Mouse (Mus musculus) monocyte, adult 5-6 weeks (primary cell): ENCODE data around the gene Mei4. TPM values are rescaled to one million over a fixed set of nuclear protein-coding genes. Genes with fewer than 3 reads are reported as not detected.

Source experiments
- ATAC-seq: fragments of 153-309, 156-312 bp; replicated peaks from 2 replicates; pipeline ENCODE4 v1.8.0; 2017; ENCODE audit warnings: mild to moderate bottlenecking; ENCODE audit not compliant: low TSS enrichment, insufficient number of reproducible peaks, severe bottlenecking, poor library complexity, low FRiP score
- total RNA-seq: library from RNA; stranded (forward); fragments of 200-1000, 200-491, 200-594 nt; gene quantifications from 3 replicates; pipeline ENCODE4 v1.2.3, GENCODE M21; 2017

Gene Mei4
- 0.19 TPM in 1 of 3 replicates, not detected in the others for total RNA-seq

DNA sequence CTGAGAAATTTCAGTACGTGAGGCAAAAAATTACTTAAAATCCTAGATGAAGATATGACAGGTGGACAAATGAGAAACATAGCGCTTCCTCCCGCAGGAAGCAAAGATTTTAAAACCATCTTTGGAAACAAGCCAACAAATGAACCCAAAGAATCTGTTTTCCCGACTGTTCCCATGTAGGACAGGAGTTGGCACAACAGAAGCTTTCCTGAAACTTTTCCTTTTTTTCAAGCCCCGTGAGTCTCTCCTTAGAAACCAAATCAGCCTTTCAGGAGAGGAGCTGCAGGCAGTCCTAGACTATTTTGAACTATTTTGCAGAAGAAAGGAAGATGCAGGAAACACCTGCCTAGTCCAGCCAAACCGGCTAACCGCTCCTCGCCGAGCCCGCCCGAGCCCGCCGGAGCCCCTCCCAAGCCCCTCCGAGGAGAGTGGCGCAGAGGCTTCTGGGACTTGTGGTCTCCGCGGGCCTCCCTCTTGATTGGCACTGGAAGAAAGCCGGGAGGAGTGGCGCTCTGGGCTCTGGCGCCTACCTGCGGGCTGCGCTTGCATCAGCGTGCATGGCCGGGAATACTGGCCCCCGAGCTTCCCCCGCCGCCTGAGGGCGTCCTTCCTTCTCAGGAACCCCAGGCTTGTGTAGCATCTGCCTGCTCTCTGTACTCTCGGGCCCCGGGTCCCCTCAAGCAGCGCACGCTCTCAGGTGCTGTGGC is at the start of gene Mei4:
Gene Mei4 (plus strand): TSS at position 490 of the 707 bp plus-strand sequence.
- no peak for ATAC-seq

- ATAC-seq, result no peak
Measured at GRCm38 (mm10) chr9:81819715-81820373, 43.6 kb upstream of the Mei4 start.

- no peak for ATAC-seq
Measured at GRCm38 (mm10) chr9:81827560-81827959, 35.9 kb upstream of the Mei4 start.

- no peak for ATAC-seq
Measured at GRCm38 (mm10) chr9:81834056-81834455, 29.4 kb upstream of the Mei4 start.

DNA sequence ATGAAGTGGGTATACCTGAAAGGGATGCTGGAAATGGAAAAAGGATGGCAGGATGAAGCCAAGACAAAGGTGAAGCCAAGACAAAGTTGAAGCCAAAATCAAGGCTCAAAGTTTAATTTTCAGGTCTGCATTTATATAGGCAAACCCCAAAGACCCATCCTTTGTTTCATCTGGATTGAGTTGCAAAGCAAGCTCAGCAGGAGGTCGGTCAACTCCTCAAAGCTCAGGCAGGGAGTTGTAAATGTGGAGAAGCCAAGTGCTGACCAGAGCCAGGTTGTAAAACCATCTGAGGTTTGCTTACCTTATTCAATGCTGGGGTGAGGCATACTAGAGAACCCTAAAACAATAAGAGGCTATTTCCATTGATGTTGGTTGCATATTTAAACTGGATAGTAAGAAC is 4.6 kb upstream of the Mei4 start:
- ATAC-seq, result no peak

DNA sequence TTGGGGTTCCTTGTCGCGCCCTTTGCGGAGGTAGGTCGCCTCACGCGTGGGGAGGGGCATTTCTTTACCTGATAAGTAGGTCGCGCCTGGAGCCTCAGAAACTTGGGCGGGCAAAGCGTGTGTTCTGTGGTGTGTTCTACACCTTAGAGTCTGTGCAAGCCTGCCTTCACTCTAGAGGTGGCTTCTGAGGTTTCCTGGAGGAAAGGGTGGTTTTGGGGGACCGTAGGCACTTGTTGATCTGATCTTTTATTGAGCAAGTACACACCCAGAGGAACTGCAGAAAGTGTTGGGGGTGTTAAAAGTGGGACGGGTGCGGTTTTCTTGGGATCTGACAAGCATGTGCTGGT is 391 bp downstream of the Mei4 start:
- ATAC-seq, result no peak

DNA sequence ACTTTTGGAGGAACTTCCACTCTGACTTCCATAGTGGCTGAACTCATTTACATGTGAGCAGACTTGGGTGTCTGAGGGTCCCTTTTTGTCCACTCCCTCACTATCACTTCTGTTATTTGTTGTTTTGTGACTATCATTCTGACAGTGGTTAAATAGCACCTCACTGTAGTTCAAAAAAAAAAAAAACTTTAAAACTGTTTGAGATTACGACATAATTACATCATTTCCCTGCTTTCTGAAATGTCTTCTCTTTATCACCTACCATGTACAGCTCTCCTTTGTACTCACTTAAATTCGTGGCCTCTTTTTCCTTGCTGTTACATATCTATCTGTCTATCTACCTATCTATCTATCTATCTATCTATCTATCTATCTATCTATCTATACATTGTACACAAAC is 2.6 kb downstream of the Mei4 start:
- ATAC-seq, result no peak

DNA sequence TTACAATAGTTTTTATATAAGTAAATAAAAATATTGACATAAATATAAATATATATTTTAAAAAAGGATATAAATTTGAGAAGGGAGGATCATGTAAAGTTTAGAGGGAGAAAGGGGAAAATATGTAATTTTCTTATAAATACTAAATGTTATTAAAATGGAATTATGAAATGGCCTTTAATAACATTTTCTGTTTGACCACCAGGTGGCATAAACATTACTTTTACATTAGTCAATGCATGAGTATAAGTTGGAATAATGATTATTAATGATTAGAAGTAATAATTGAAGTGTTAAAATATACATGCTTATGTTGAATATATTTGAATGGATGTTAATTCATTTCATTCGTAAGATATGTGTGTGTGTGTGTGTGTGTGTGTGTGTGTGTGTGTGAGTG is 58.0 kb downstream of the Mei4 start:
- ATAC-seq, result no peak

DNA sequence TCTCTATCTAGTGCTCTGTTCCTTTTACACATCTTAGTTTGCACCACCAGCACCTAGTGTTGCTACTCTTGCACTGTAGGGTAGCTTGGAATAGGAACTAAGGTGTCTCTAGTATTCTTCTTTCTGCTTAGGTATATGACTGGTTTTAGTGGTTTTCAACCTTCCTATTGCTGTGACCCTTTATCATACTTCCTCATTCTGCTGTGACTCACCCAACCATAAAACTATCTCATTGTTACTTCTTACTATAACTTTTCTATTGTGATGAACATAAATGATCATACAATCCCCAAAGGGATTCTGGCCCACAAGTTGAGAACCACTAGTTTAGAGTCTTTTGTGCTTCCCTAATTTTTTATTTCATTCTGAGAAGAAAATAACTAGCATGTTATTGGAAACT is 61.3 kb downstream of the Mei4 start:
- no peak for ATAC-seq

- no peak for ATAC-seq
Measured at GRCm38 (mm10) chr9:81940533-81940932, 77.1 kb downstream of the Mei4 start.

- no peak for ATAC-seq
Measured at GRCm38 (mm10) chr9:81945624-81946023, 82.2 kb downstream of the Mei4 start.

- no peak for ATAC-seq
Measured at GRCm38 (mm10) chr9:81956858-81957257, 93.4 kb downstream of the Mei4 start.

GRCm38 (mm10) chr9:81957842-81958241 is 94.4 kb downstream of the Mei4 start:
- no peak for ATAC-seq

GRCm38 (mm10) chr9:81966765-81967164 is 103.3 kb downstream of the Mei4 start:
- ATAC-seq, result no peak

DNA sequence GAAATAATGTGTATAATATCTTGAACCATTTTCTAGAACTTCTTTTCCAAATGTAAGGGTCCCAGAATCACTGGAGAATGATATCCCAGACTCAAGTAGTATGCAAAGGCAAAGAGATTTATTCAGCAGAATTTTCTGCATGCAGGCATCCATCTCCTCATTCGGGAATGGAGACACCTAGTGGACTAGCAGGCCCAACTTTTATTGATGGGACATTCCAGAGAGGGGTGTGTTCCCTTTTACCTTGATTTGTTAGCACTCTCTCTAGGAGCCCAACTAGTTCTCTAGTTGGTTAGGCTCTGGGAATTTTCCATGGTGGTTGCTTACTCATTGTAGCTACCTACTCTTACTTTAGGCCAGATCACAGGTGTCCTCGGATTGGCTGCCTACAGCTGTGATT is 105.5 kb downstream of the Mei4 start:
- no peak for ATAC-seq

DNA sequence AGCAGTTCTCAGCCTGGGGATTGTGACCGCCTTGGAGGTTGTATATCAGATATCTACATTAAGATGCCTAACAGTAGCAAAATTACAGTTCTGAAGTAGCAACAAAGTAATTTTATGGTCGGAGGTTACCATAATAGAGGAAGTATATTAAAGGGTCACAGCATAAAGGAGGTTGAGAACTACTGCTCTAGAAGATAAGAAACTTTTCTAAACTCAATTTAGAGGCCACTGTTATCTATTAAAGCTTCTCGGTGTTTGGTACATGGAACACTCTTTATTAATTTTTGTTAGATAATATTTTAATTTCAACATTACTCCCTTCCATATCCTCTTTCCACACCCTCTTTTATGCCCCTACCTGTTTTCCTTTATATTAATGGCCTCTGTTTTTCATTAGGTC is 119.0 kb downstream of the Mei4 start:
- ATAC-seq, result no peak

GRCm38 (mm10) chr9:82012991-82013390 is 149.5 kb downstream of the Mei4 start:
- no peak for ATAC-seq

GRCm38 (mm10) chr9:82042515-82043056 is 179.1 kb downstream of the Mei4 start:
- ATAC-seq, result no peak

- ATAC-seq, result no peak
Measured at GRCm38 (mm10) chr9:82044517-82044916, 181.0 kb downstream of the Mei4 start.

DNA sequence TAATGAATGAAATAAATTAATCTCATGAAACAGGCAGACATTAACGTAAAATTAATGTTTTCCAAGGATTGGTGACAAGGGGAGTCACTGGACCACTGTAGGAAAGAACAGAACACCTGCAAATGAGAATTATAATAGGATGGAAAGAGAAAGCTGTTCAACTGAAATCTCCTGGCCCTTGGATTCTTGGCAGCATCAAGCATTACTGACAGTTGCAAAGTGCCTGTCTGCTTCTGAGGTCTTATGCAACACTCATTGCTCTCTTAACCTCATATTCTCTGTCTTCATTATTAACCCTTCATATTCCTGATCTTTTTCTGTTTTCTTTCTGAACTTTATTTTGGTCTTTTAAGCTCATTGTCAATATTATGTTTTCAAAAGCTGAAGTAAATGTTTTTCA is 210.4 kb downstream of the Mei4 start:
- ATAC-seq, result no peak
